Mouse (Mus musculus) kidney, adult 9 months (tissue): ENCODE measurements around the gene Ube2cbp.

Experiments used
- DNase-seq: peaks from one replicate; pipeline ENCODE4 v3.0.0; 2022

Gene Ube2cbp

DNA sequence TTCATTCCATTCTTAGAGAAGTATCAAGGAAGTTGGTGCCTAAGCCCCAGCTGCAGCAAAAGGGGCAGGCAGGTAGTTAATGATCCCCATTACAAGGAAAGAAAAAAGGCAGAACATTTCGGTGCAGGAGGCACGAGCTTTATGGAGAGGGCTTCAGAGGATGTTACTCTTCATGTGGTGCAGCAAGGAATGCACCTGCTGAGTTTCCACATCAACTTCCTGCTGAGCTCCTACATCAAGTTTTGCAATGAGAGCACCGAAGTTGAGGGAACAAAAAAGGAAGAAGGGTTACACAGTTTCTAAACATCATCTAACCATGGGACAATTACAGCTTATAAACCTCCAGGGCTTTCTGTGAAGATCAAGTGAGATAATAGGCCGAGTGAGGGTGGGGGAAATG is 156.1 kb downstream of the Ube2cbp start:
- DNase-seq: no peak

DNA sequence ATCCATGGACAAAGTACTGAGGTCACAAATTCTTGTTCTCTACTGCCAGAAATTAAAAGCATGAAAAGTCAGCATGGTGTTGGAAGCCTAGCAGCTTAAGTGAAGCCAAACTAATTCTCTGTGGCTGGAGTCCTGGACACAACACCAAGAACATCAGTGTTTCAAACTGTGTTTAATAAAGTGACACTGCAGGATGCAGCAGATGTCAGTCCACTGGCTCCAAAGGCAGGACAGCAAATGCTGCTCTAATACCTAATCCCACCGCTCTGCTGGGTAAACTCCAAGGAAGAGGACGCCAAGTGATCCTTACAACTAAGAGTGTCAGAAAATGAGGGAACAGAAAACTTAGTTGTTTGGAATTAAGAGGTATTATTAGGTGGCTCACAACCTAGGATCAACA is 158.2 kb downstream of the Ube2cbp start:
- DNase-seq: no peak

GRCm38 (mm10) chr9:86301407-86301806 is 163.3 kb downstream of the Ube2cbp start:
- DNase-seq: no peak

GRCm38 (mm10) chr9:86298596-86298995 is 166.2 kb downstream of the Ube2cbp start:
- no peak for DNase-seq

DNA sequence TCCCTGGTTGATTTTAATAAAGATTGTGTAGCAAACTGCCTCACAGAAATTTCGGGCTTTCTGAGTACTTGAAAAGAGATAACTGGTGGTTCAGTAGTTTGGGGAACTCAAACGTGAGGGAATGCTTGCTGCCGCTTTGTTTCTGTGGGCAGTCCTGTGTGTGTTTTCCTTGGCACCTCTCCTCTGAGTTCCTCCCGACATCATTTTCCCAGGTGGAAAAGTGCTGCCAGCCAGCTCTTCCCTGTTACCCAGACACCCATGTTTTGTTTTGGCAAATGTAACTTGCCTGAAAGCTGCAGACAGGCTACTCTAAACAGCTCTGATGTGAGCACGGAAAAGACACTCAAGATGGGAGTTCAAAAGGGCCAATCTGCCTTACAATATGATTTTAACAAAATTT is 166.6 kb downstream of the Ube2cbp start:
- DNase-seq: no peak

- no peak for DNase-seq
Observed at GRCm38 (mm10) chr9:86296683-86297638, 167.8 kb downstream of the Ube2cbp start.

DNA sequence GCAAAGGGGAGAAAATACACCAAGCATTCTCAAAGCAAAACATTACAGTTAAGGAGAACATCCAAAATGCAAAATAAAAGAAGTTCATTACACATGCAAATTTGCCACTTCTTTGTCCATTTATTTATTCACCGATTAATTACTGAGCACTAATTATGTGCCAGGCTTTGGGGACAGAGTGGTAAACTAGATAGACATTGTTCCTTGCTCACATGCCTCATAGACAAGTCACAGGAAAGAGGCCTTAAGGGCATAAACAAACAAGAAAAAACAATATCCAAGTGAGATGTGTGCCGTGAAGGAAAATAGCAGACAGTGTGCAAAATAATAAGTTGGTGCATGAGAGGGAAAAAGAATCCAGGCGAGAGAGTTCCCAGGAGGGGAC is 177.2 kb downstream of the Ube2cbp start:
- DNase-seq: no peak

GRCm38 (mm10) chr9:86286830-86287569 is 177.8 kb downstream of the Ube2cbp start:
- no peak for DNase-seq

DNA sequence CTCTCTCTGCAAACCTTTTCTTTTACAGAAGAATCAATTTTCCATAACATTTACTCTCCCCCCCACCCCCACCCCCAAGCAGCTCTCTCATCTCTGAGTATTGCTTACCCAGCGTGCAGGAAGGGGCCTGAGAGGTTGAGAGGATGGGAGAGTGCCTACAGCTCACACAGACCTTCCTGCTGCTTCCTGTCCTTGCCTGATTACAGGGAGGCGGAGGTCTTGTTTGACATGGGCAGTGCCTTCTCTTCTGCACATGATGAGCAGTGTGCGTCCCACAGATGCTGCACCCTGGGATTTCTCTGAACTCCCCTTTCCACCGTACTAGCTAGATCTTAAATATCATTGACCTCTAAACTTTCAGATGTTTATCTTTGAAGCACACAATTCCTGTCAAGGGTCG is 182.2 kb downstream of the Ube2cbp start:
- no peak for DNase-seq

- DNase-seq: no peak
Observed at GRCm38 (mm10) chr9:86281147-86281467, 183.6 kb downstream of the Ube2cbp start.

GRCm38 (mm10) chr9:86280461-86281146 is 184.1 kb downstream of the Ube2cbp start:
- no peak for DNase-seq

DNA sequence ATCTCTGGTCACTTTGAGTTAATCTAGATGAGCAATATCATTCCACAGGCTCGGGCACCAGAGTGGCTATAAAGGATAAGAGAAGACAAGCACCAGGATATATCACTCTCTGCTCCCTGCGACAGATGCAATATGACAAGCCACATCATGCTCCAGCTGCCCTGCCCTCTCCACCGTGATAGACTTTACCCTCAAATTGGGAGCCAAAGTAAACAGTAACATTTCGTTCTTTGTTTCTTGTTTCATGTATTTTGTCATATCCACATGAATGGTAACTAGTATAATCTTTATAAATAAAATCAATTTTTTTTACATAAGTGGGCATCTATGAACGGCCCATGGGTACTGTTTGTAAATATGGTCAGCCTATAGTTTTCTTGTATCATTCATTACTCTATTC is 195.2 kb downstream of the Ube2cbp start:
- no peak for DNase-seq

GRCm38 (mm10) chr9:86266658-86267057 is 198.1 kb downstream of the Ube2cbp start:
- no peak for DNase-seq
